Mouse (Mus musculus) megakaryocyte, embryonic 14.5 days (primary cell): Measurements from ENCODE around the gene Fcgr4.

ENCODE experiments used
- FLI1 ChIP-seq: IDR thresholded peaks from 2 replicates; pipeline ENCODE4 v1.6.1; 2012; ENCODE audit warnings: low read length, inconsistent platforms, mixed read lengths
- GATA1 ChIP-seq: IDR thresholded peaks from 3 replicates; pipeline ENCODE4 v1.6.1; 2012; ENCODE audit warnings: mixed read lengths, low read length, inconsistent platforms, borderline replicate concordance

GRCm38 (mm10) chr1:171035611-171036010 lies 16.9 kb downstream of the Fcgr4 start:
- no peak for TF ChIP-seq GATA1
- TF ChIP-seq FLI1, result no peak
